Mouse (Mus musculus) neural tube, embryonic 15.5 days (tissue): Measurements from ENCODE around the gene Cdyl2. TPM values are rescaled to one million over a fixed set of nuclear protein-coding genes. Genes with fewer than 3 reads are reported as not detected.

Experiments used
- ATAC-seq: fragments of 200-750 bp; cut with Nextera tagmentation; 2 replicates; pipeline ENCODE4 v1.8.0; 2017; ENCODE audit warnings: mild to moderate bottlenecking, moderate TSS enrichment, moderate library complexity; ENCODE audit not compliant: low FRiP score
- H3K27ac ChIP-seq: fragments of 300-500 bp; sonication (generic); replicated peaks from 2 replicates; pipeline ENCODE4 v1.5.1; 2015; ENCODE audit warnings: mild to moderate bottlenecking, inconsistent platforms
- H3K27me3 ChIP-seq: fragments of 300-500 bp; sonication (generic); replicated peaks from 2 replicates; pipeline ENCODE4 v1.6.1; 2015; ENCODE audit warnings: inconsistent platforms
- H3K36me3 ChIP-seq: fragments of 300-500 bp; sonication (generic); 2 replicates; pipeline ENCODE4 v1.6.1; 2015; ENCODE audit warnings: inconsistent platforms
- H3K4me1 ChIP-seq: fragments of 300-500 bp; sonication (generic); 2 replicates; pipeline ENCODE4 v1.6.1; 2015; ENCODE audit warnings: inconsistent platforms
- H3K4me2 ChIP-seq: fragments of 300-500 bp; sonication (generic); 2 replicates; pipeline ENCODE4 v1.6.1; 2015; ENCODE audit warnings: inconsistent platforms, mild to moderate bottlenecking, moderate library complexity
- H3K4me3 ChIP-seq: fragments of 300-500 bp; sonication (generic); replicated peaks from 2 replicates; pipeline ENCODE4 v1.5.1; 2015; ENCODE audit warnings: mild to moderate bottlenecking, inconsistent platforms
- H3K9ac ChIP-seq: fragments of 300-500 bp; sonication (generic); replicated peaks from 2 replicates; pipeline ENCODE4 v1.6.1; 2015; ENCODE audit warnings: mild to moderate bottlenecking, inconsistent platforms
- H3K9me3 ChIP-seq: fragments of 300-500 bp; sonication (generic); replicated peaks from 2 replicates; pipeline ENCODE4 v1.6.1; 2016; ENCODE audit warnings: inconsistent platforms
- WGBS: fragments of 180-500 bp; shearing (Covaris S2); methylation state at CpG from one replicate; pipeline ENCODE4 v1.1.7; 2015; ENCODE audit warnings: mixed read lengths; 5-methylcytosine and 5-hydroxymethylcytosine counted together
- polyA plus RNA-seq: library from polyadenylated mRNA; unstranded; fragments of >200 nt; fragmentation: Nextera tagmentation; extraction: Ambion mirVana; gene quantifications from 2 replicates; pipeline ENCODE4 v1.2.1, GENCODE M21; 2015

Gene Cdyl2
- polyA plus RNA-seq, result 10.6 and 11.3 TPM in 2 replicates

GRCm38 (mm10) chr8:116732684-116733647 lies at the start of gene Cdyl2:
TSS of gene Cdyl2 (minus strand) at chr8:116732991.
- WGBS, result under 1% methylated on average over 93 of the region's 129 CpGs
- ATAC-seq, result peak; percentile 94

GRCm38 (mm10) chr8:116780594-116780993 lies 47.8 kb upstream of the Cdyl2 start:
- no peak for ATAC-seq
- Histone ChIP-seq H3K36me3 (no peaks in the 10 kb centered on the region), H3K4me2 (no peak overlapping the region), H3K9me3 (no peaks in the 10 kb centered on the region), H3K4me1 (no peaks in the 10 kb centered on the region), H3K4me3 (no peak overlapping the region), H3K27me3 (no peaks in the 10 kb centered on the region), H3K27ac (no peak overlapping the region), H3K9ac (no peak overlapping the region)
- 77% methylated on average over 8 of the region's 8 CpGs for WGBS

More at GRCm38 (mm10) chr8:116732684-116733647, at the start of gene Cdyl2:
- Histone ChIP-seq H3K9ac (peak within 1 kb of the TSS; percentile 80), H3K4me2 (peak within 1 kb of the TSS; percentile 90), H3K9me3 (no peaks in the 10 kb centered on the region), H3K36me3 (peaks cover 8% of the 10 kb centered on the region), H3K4me3 (peak within 1 kb of the TSS; percentile 84), H3K27me3 (peaks cover 8% of the 10 kb centered on the region), H3K4me1 (peaks cover 11% of the 10 kb centered on the region), H3K27ac (peak within 1 kb of the TSS; percentile 92)

GRCm38 (mm10) chr8:116774220-116774619 lies 41.4 kb upstream of the Cdyl2 start:
- Histone ChIP-seq H3K9ac (no peak overlapping the region), H3K36me3 (no peaks in the 10 kb centered on the region), H3K27me3 (no peaks in the 10 kb centered on the region), H3K4me3 (no peak overlapping the region), H3K9me3 (no peaks in the 10 kb centered on the region), H3K4me1 (no peaks in the 10 kb centered on the region), H3K27ac (no peak overlapping the region), H3K4me2 (no peak overlapping the region)
- WGBS, result 94% methylated on average over 5 of the region's 5 CpGs
- no peak for ATAC-seq

GRCm38 (mm10) chr8:116772727-116773126 lies 39.9 kb upstream of the Cdyl2 start:
- Histone ChIP-seq H3K9ac (no peak overlapping the region), H3K4me1 (no peaks in the 10 kb centered on the region), H3K4me2 (no peak overlapping the region), H3K27ac (no peak overlapping the region), H3K36me3 (no peaks in the 10 kb centered on the region), H3K9me3 (no peaks in the 10 kb centered on the region), H3K27me3 (no peaks in the 10 kb centered on the region), H3K4me3 (no peak overlapping the region)
- no peak for ATAC-seq
- whole genome bisulfite sequencing, result 61% methylated on average over 9 of the region's 9 CpGs

GRCm38 (mm10) chr8:116771797-116772343 lies 39.1 kb upstream of the Cdyl2 start:
- 75% methylated on average over 7 of the region's 7 CpGs for WGBS
- Histone ChIP-seq H3K4me2 (no peak overlapping the region), H3K27me3 (no peaks in the 10 kb centered on the region), H3K4me1 (no peaks in the 10 kb centered on the region), H3K4me3 (no peak overlapping the region), H3K36me3 (no peaks in the 10 kb centered on the region), H3K9me3 (no peaks in the 10 kb centered on the region), H3K9ac (no peak overlapping the region), H3K27ac (no peak overlapping the region)
- no peak for ATAC-seq

GRCm38 (mm10) chr8:116770756-116771155 lies 38.0 kb upstream of the Cdyl2 start:
- Histone ChIP-seq H3K9me3 (no peaks in the 10 kb centered on the region), H3K4me1 (no peaks in the 10 kb centered on the region), H3K36me3 (no peaks in the 10 kb centered on the region), H3K9ac (no peak overlapping the region), H3K27me3 (no peaks in the 10 kb centered on the region), H3K4me2 (no peak overlapping the region), H3K4me3 (no peak overlapping the region), H3K27ac (no peak overlapping the region)
- 86% methylated on average over 12 of the region's 12 CpGs for WGBS
- ATAC-seq, result no peak

- H3K9ac ChIP-seq, result no peak overlapping the region
- H3K27ac ChIP-seq, result no peak overlapping the region
- ATAC-seq, result no peak
- H3K36me3 ChIP-seq, result no peaks in the 10 kb centered on the region
- no peaks in the 10 kb centered on the region for H3K4me1 ChIP-seq
- H3K27me3 ChIP-seq, result no peaks in the 10 kb centered on the region
- H3K4me3 ChIP-seq, result no peak overlapping the region
- no peaks in the 10 kb centered on the region for H3K9me3 ChIP-seq
- H3K4me2 ChIP-seq, result no peak overlapping the region
- WGBS, result 75% methylated on average over 3 of the region's 3 CpGs
Measured at GRCm38 (mm10) chr8:116756174-116756573, 23.4 kb upstream of the Cdyl2 start.

- Histone ChIP-seq H3K9me3 (no peaks in the 10 kb centered on the region), H3K36me3 (no peaks in the 10 kb centered on the region), H3K4me3 (no peak overlapping the region), H3K27ac (no peak overlapping the region), H3K4me2 (no peak overlapping the region), H3K27me3 (no peaks in the 10 kb centered on the region), H3K9ac (no peak overlapping the region), H3K4me1 (no peaks in the 10 kb centered on the region)
- 15% methylated on average over 4 of the region's 4 CpGs for WGBS
- ATAC-seq, result no peak
Measured at GRCm38 (mm10) chr8:116755557-116755956, 22.8 kb upstream of the Cdyl2 start.

GRCm38 (mm10) chr8:116740726-116741125 lies 7.9 kb upstream of the Cdyl2 start:
- H3K4me3 ChIP-seq, result no peak overlapping the region
- WGBS, result 97% methylated on average over 1 of the region's 1 CpGs
- H3K4me2 ChIP-seq, result no peak overlapping the region
- no peak for ATAC-seq
- H3K27ac ChIP-seq, result no peak overlapping the region
- H3K36me3 ChIP-seq, result no peaks in the 10 kb centered on the region
- no peak overlapping the region for H3K9ac ChIP-seq
- 0 out of 2 replicates have a peak, but pooled peaks cover 6% of the 10 kb centered on the region for H3K9me3 ChIP-seq
- no peaks in the 10 kb centered on the region for H3K4me1 ChIP-seq
- H3K27me3 ChIP-seq, result no peaks in the 10 kb centered on the region

- H3K9me3 ChIP-seq, result 0 out of 2 replicates have a peak, but pooled peaks cover 6% of the 10 kb centered on the region
- peaks cover 11% of the 10 kb centered on the region for H3K4me1 ChIP-seq
- no peak overlapping the region for H3K27ac ChIP-seq
- no peak for ATAC-seq
- no peak overlapping the region for H3K4me2 ChIP-seq
- H3K9ac ChIP-seq, result no peak overlapping the region
- no peak overlapping the region for H3K4me3 ChIP-seq
- peaks cover 8% of the 10 kb centered on the region for H3K27me3 ChIP-seq
- no peaks in the 10 kb centered on the region for H3K36me3 ChIP-seq
- WGBS, result 74% methylated on average over 5 of the region's 5 CpGs
Measured at GRCm38 (mm10) chr8:116735306-116735705, 2.5 kb upstream of the Cdyl2 start.

- H3K4me1 ChIP-seq, result peaks cover 11% of the 10 kb centered on the region
- H3K27ac ChIP-seq, result no peak overlapping the region
- H3K9me3 ChIP-seq, result no peaks in the 10 kb centered on the region
- ATAC-seq, result no peak
- H3K27me3 ChIP-seq, result peaks cover 8% of the 10 kb centered on the region
- no peak overlapping the region for H3K4me2 ChIP-seq
- no peak overlapping the region for H3K9ac ChIP-seq
- WGBS, result 59% methylated on average over 9 of the region's 9 CpGs
- H3K4me3 ChIP-seq, result no peak overlapping the region
- H3K36me3 ChIP-seq, result peaks cover 3% of the 10 kb centered on the region
Measured at GRCm38 (mm10) chr8:116734176-116734575, 1.4 kb upstream of the Cdyl2 start.

- 23% methylated on average over 3 of the region's 3 CpGs for WGBS
- Histone ChIP-seq H3K27me3 (peaks cover 8% of the 10 kb centered on the region), H3K27ac (peak overlapping the region; percentile 92), H3K9ac (peak overlapping the region; percentile 80), H3K9me3 (no peaks in the 10 kb centered on the region), H3K4me3 (peak overlapping the region; percentile 84), H3K4me2 (peak overlapping the region; percentile 90), H3K4me1 (peaks cover 11% of the 10 kb centered on the region), H3K36me3 (peaks cover 8% of the 10 kb centered on the region)
- no peak; the same call in 1 of the 2 replicates for ATAC-seq
Measured at GRCm38 (mm10) chr8:116733648-116734014, 840 bp upstream of the Cdyl2 start.
